Mouse (Mus musculus) hindbrain, embryonic 16.5 days (tissue): ENCODE results near the gene Plekhg1. TPM values are rescaled to one million over a fixed set of nuclear protein-coding genes. Genes with fewer than 3 reads are reported as not detected.

ENCODE experiments used
- ATAC-seq: fragments of 200-750 bp; cut with Nextera tagmentation; 2 replicates; pipeline ENCODE4 v1.8.0; 2017; ENCODE audit warnings: moderate TSS enrichment, moderate library complexity
- H3K27ac ChIP-seq: fragments of 300-500 bp; sonication (generic); 2 replicates; pipeline ENCODE4 v1.5.1; 2014; ENCODE audit warnings: low read depth, mild to moderate bottlenecking, control low read depth, low read length, moderate library complexity
- H3K27me3 ChIP-seq: fragments of 300-500 bp; sonication (generic); replicated peaks from 2 replicates; pipeline ENCODE4 v1.6.1; 2014; ENCODE audit warnings: low read length; ENCODE audit not compliant: control insufficient read depth, insufficient read depth
- H3K36me3 ChIP-seq: fragments of 300-500 bp; sonication (generic); 2 replicates; pipeline ENCODE4 v1.6.1; 2014; ENCODE audit warnings: mild to moderate bottlenecking, low read length, moderate library complexity, mixed read lengths; ENCODE audit not compliant: control insufficient read depth, insufficient read depth
- H3K4me1 ChIP-seq: fragments of 300-500 bp; sonication (generic); 2 replicates; pipeline ENCODE4 v1.6.1; 2014; ENCODE audit warnings: low read depth, low read length; ENCODE audit not compliant: control insufficient read depth, insufficient read depth
- H3K4me2 ChIP-seq: fragments of 300-500 bp; sonication (generic); 2 replicates; pipeline ENCODE4 v1.6.1; 2014; ENCODE audit warnings: mild to moderate bottlenecking, low read length, control low read depth, moderate library complexity
- H3K4me3 ChIP-seq: fragments of 300-500 bp; sonication (generic); 2 replicates; pipeline ENCODE4 v1.5.1; 2014; ENCODE audit warnings: mild to moderate bottlenecking, low read length, control low read depth, moderate library complexity
- H3K9ac ChIP-seq: fragments of 300-500 bp; sonication (generic); 2 replicates; pipeline ENCODE4 v1.6.1; 2014; ENCODE audit warnings: low read depth, mild to moderate bottlenecking, control low read depth, low read length, moderate library complexity
- H3K9me3 ChIP-seq: fragments of 300-500 bp; sonication (generic); 2 replicates; pipeline ENCODE4 v1.6.1; 2014; ENCODE audit warnings: mild to moderate bottlenecking, low read length, moderate library complexity; ENCODE audit not compliant: control insufficient read depth
- WGBS: fragments of 180-500 bp; shearing (Covaris S2); extraction: QIAGEN DNeasy Blood & Tissue Kit; methylation state at CpG from one replicate; pipeline ENCODE4 v1.1.7; 2014; 5-methylcytosine and 5-hydroxymethylcytosine counted together
- polyA plus RNA-seq: library from polyadenylated mRNA; unstranded; fragments of >200 nt; fragmentation: Nextera tagmentation; extraction: Ambion mirVana; gene quantifications from 2 replicates; pipeline ENCODE4 v1.2.1, GENCODE M21; 2015

The Plekhg1 gene
- polyA plus RNA-seq, 1 experiment from 2014 or later, result 7.1 TPM

GRCm38 (mm10) chr10:3834060-3834459 is 93.9 kb downstream of the Plekhg1 start:
- Histone ChIP-seq H3K4me2 (no peak overlapping the region), H3K4me3 (no peak overlapping the region), H3K4me1 (no peaks in the 10 kb centered on the region), H3K27me3 (no peaks in the 10 kb centered on the region), H3K9me3 (no peaks in the 10 kb centered on the region), H3K9ac (no peak overlapping the region), H3K36me3 (no peaks in the 10 kb centered on the region), H3K27ac (no peak overlapping the region)
- WGBS, result 100% methylated on average over 1 of the region's 1 CpGs
- ATAC-seq, result no peak

- no peak for ATAC-seq
- no peaks in the 10 kb centered on the region for H3K9me3 ChIP-seq
- no peak overlapping the region for H3K4me2 ChIP-seq
Observed at GRCm38 (mm10) chr10:3834678-3835077, 94.5 kb downstream of the Plekhg1 start.

GRCm38 (mm10) chr10:3835616-3836015 is 95.5 kb downstream of the Plekhg1 start:
- Histone ChIP-seq H3K4me1 (no peaks in the 10 kb centered on the region), H3K36me3 (no peaks in the 10 kb centered on the region), H3K9me3 (no peaks in the 10 kb centered on the region), H3K27me3 (no peaks in the 10 kb centered on the region), H3K27ac (no peak overlapping the region), H3K9ac (no peak overlapping the region), H3K4me2 (no peak overlapping the region), H3K4me3 (no peak overlapping the region)
- no peak for ATAC-seq
- 82% methylated on average over 10 of the region's 10 CpGs for WGBS

More at GRCm38 (mm10) chr10:3834678-3835077, 94.5 kb downstream of the Plekhg1 start:
- Histone ChIP-seq H3K36me3 (no peaks in the 10 kb centered on the region), H3K9ac (no peak overlapping the region), H3K4me3 (no peak overlapping the region), H3K27me3 (no peaks in the 10 kb centered on the region), H3K27ac (no peak overlapping the region), H3K4me1 (no peaks in the 10 kb centered on the region)
- WGBS, result 85% methylated on average over 7 of the region's 7 CpGs

GRCm38 (mm10) chr10:3839748-3840432 is 99.7 kb downstream of the Plekhg1 start:
- Histone ChIP-seq H3K27ac (no peak overlapping the region), H3K4me2 (no peak overlapping the region), H3K4me1 (no peaks in the 10 kb centered on the region), H3K4me3 (no peak overlapping the region), H3K9ac (no peak overlapping the region), H3K9me3 (no peaks in the 10 kb centered on the region), H3K36me3 (no peaks in the 10 kb centered on the region), H3K27me3 (no peaks in the 10 kb centered on the region)
- ATAC-seq, result no peak
- WGBS, result 78% methylated on average over 6 of the region's 6 CpGs

GRCm38 (mm10) chr10:3844430-3844829 is 104.3 kb downstream of the Plekhg1 start:
- no peak for ATAC-seq
- Histone ChIP-seq H3K4me1 (no peaks in the 10 kb centered on the region), H3K9me3 (no peaks in the 10 kb centered on the region), H3K27ac (no peak overlapping the region), H3K27me3 (no peaks in the 10 kb centered on the region), H3K4me3 (no peak overlapping the region), H3K9ac (no peak overlapping the region), H3K36me3 (no peaks in the 10 kb centered on the region), H3K4me2 (no peak overlapping the region)
- 66% methylated on average over 5 of the region's 5 CpGs for WGBS

- no peak overlapping the region for H3K4me3 ChIP-seq
- H3K36me3 ChIP-seq, result no peaks in the 10 kb centered on the region
- 60% methylated on average over 2 of the region's 2 CpGs for WGBS
- no peaks in the 10 kb centered on the region for H3K4me1 ChIP-seq
- H3K27me3 ChIP-seq, result no peaks in the 10 kb centered on the region
- no peak overlapping the region for H3K9ac ChIP-seq
- H3K4me2 ChIP-seq, result no peak overlapping the region
- no peak for ATAC-seq
- H3K27ac ChIP-seq, result no peak overlapping the region
- no peaks in the 10 kb centered on the region for H3K9me3 ChIP-seq
Observed at GRCm38 (mm10) chr10:3847021-3847420, 106.9 kb downstream of the Plekhg1 start.

GRCm38 (mm10) chr10:3851461-3851860 is 111.3 kb downstream of the Plekhg1 start:
- Histone ChIP-seq H3K4me2 (no peak overlapping the region), H3K4me1 (no peaks in the 10 kb centered on the region), H3K9me3 (no peaks in the 10 kb centered on the region), H3K9ac (no peak overlapping the region), H3K27ac (no peak overlapping the region), H3K36me3 (no peaks in the 10 kb centered on the region), H3K27me3 (no peaks in the 10 kb centered on the region), H3K4me3 (no peak overlapping the region)
- WGBS, result 3% methylated on average over 2 of the region's 2 CpGs
- no peak for ATAC-seq

GRCm38 (mm10) chr10:3852733-3853132 is 112.6 kb downstream of the Plekhg1 start:
- H3K4me3 ChIP-seq, result no peak overlapping the region
- no peak overlapping the region for H3K4me2 ChIP-seq
- no peaks in the 10 kb centered on the region for H3K9me3 ChIP-seq
- H3K36me3 ChIP-seq, result no peaks in the 10 kb centered on the region
- no peak overlapping the region for H3K27ac ChIP-seq
- no peak overlapping the region for H3K9ac ChIP-seq
- ATAC-seq, result no peak
- no peaks in the 10 kb centered on the region for H3K4me1 ChIP-seq
- WGBS, result 88% methylated on average over 3 of the region's 3 CpGs
- no peaks in the 10 kb centered on the region for H3K27me3 ChIP-seq

GRCm38 (mm10) chr10:3857912-3858311 is 117.7 kb downstream of the Plekhg1 start:
- WGBS, result 13% methylated on average over 5 of the region's 5 CpGs
- ATAC-seq, result peak; percentile 14; the same call in 1 of the 2 replicates

More at GRCm38 (mm10) chr10:3857912-3858311, 117.7 kb downstream of the Plekhg1 start:
- H3K9me3 ChIP-seq, result no peaks in the 10 kb centered on the region
- no peak overlapping the region for H3K4me2 ChIP-seq
- H3K36me3 ChIP-seq, result no peaks in the 10 kb centered on the region
- H3K4me3 ChIP-seq, result no peak overlapping the region
- no peak overlapping the region for H3K9ac ChIP-seq
- no peak overlapping the region for H3K27ac ChIP-seq
- no peaks in the 10 kb centered on the region for H3K27me3 ChIP-seq
- peaks cover 12% of the 10 kb centered on the region; the same call in 1 of the 2 replicates for H3K4me1 ChIP-seq
